ENCODE assay signal across 20 mouse cellular contexts in the genomic region with DNA sequence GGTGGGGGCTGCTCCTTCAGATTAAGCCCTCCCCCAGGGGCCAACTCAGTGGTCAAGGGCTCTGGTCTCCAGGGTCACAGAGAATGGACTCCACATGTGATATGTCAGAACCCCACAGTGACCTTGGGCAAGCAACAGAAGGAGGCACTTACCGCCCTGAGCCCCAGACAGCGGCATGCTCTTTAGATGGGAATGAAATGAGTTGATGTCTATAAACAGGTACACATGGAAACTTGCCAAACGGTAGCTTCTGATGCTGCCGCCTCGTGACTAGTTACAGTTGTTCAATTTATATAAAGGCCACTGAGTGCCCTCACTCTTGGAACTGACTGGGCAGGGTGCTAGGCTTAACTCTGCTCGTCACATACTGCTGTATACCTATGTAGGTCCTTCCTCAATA.
DNase-seq lines count a peak whose midpoint lies in the region; ATAC-seq and TF ChIP-seq lines count a peak whose summit lies in the region.
"Had no signal": no experiment of that assay in that cellular context is flagged by ENCODE, and none has a peak within 500 bp of the region (broad histone marks: within the 10 kb centered on the region; RNA-seq: fewer than 3 reads in every experiment).

No protein-coding gene starts in this region.

- DNase-seq in adrenal gland, adult 2 months, result peak; percentile 34
- no peak for DNase-seq in adrenal gland, postnatal 25 days
- no peak for DNase-seq in heart, postnatal 14 days
- DNase-seq in midbrain, embryonic 14.5 days, result no peak
- no peak for DNase-seq in midbrain, embryonic 11.5 days (ENCODE audit: low spot score, missing footprints)
- DNase-seq in heart, postnatal 0 days (ENCODE audit: low spot score), result peak; percentile 61
- DNase-seq in urinary bladder, postnatal 10 days (ENCODE audit: low spot score), result no peak
- DNase-seq: adrenal gland, adult 8-10 months; cerebellum, adult 9-11 months; kidney, adult 8-10 months; kidney, postnatal 25 days; layer of hippocampus, adult 9-11 months; liver, postnatal 0 days; lung, postnatal 10 days; right cerebral cortex, postnatal 25 days; thymus, adult 2 months had no signal

- 71% methylated on average over 6 of the region's 6 CpGs for WGBS in heart, embryonic 11.5 days (ENCODE audit: insufficient replicate concordance)
- WGBS in midbrain, embryonic 14.5 days, result 86% methylated on average over 6 of the region's 6 CpGs
- WGBS in midbrain, embryonic 11.5 days, result 82% methylated on average over 6 of the region's 6 CpGs
- 40% methylated on average over 6 of the region's 6 CpGs for WGBS in heart, postnatal 0 days

- no peak for TF ChIP-seq EP300 in heart, postnatal 0 days (IDR thresholded peaks at IDR 0.05; ENCODE audit: low read depth)

- no peaks in the 10 kb centered on the region for H3K9me3 ChIP-seq in heart, embryonic 11.5 days (replicated peaks; ENCODE audit: control insufficient read depth, low read length)
- no peaks in the 10 kb centered on the region for H3K9me3 ChIP-seq in midbrain, embryonic 14.5 days (ENCODE audit: control insufficient read depth, low read length)
- no peaks in the 10 kb centered on the region for H3K9me3 ChIP-seq in midbrain, embryonic 11.5 days (ENCODE audit: control insufficient read depth, low read length)
- H3K9me3 ChIP-seq in heart, postnatal 0 days (replicated peaks; ENCODE audit: control insufficient read depth, low read length), result no peaks in the 10 kb centered on the region
- H3K9me3 ChIP-seq: embryonic facial prominence, embryonic 12.5 days; limb, embryonic 10.5 days; neural tube, embryonic 12.5 days had no signal

- no peaks in the 10 kb centered on the region for H3K27me3 ChIP-seq in heart, embryonic 11.5 days (ENCODE audit: control insufficient read depth, insufficient read depth, low read length)
- no peaks in the 10 kb centered on the region for H3K27me3 ChIP-seq in midbrain, embryonic 14.5 days (ENCODE audit: control insufficient read depth, insufficient read depth, low read length)
- no peaks in the 10 kb centered on the region for H3K27me3 ChIP-seq in midbrain, embryonic 11.5 days (ENCODE audit: control insufficient read depth, insufficient read depth, low read length)
- no peaks in the 10 kb centered on the region for H3K27me3 ChIP-seq in heart, postnatal 0 days (ENCODE audit: control insufficient read depth, insufficient read depth, low read length)
- H3K27me3 ChIP-seq: embryonic facial prominence, embryonic 12.5 days; neural tube, embryonic 12.5 days had no signal

- intact Hi-C loops in heart, postnatal 14 days (cut with DNase I), result no loop called here

- H3K4me1 ChIP-seq in heart, embryonic 11.5 days (ENCODE audit: control insufficient read depth, insufficient read depth, low read length), result peaks cover 31% of the 10 kb centered on the region
- H3K4me1 ChIP-seq in midbrain, embryonic 14.5 days (ENCODE audit: control insufficient read depth, insufficient read depth, low read length), result peaks cover 28% of the 10 kb centered on the region
- H3K4me1 ChIP-seq in midbrain, embryonic 11.5 days (ENCODE audit: control insufficient read depth, insufficient read depth, low read length), result peaks cover 22% of the 10 kb centered on the region
- H3K4me1 ChIP-seq in heart, postnatal 0 days (ENCODE audit: control insufficient read depth, insufficient read depth), result peaks cover 23% of the 10 kb centered on the region

- TF ChIP-seq CTCF in heart, postnatal 0 days (IDR thresholded peaks at IDR 0.05; ENCODE audit: low read depth), result no peak

- peak overlapping the region; percentile 72 for H3K27ac ChIP-seq in heart, embryonic 11.5 days (ENCODE audit: low read depth, low read length)
- peak overlapping the region; percentile 38; the same call in 1 of the 2 replicates for H3K27ac ChIP-seq in midbrain, embryonic 14.5 days (replicated peaks; ENCODE audit: low read depth, low read length)
- H3K27ac ChIP-seq in midbrain, embryonic 11.5 days (ENCODE audit: low read depth, low read length), result no peak overlapping the region
- H3K27ac ChIP-seq in heart, postnatal 0 days (ENCODE audit: low read depth), result peak overlapping the region; percentile 84
- H3K27ac ChIP-seq: embryonic facial prominence, embryonic 12.5 days; limb, embryonic 10.5 days; neural tube, embryonic 12.5 days had no signal

- H3K4me3 ChIP-seq in heart, embryonic 11.5 days (ENCODE audit: low read depth, low read length), result no peak overlapping the region
- H3K4me3 ChIP-seq in midbrain, embryonic 14.5 days (replicated peaks; ENCODE audit: low read depth, low read length), result no peak overlapping the region
- no peak overlapping the region for H3K4me3 ChIP-seq in midbrain, embryonic 11.5 days (ENCODE audit: low read depth, low read length)
- H3K4me3 ChIP-seq in heart, postnatal 0 days (ENCODE audit: low read depth, low read length), result no peak overlapping the region
- H3K4me3 ChIP-seq: embryonic facial prominence, embryonic 12.5 days; limb, embryonic 10.5 days; neural tube, embryonic 12.5 days had no signal

- no peaks in the 10 kb centered on the region for H3K36me3 ChIP-seq in heart, embryonic 11.5 days (ENCODE audit: control insufficient read depth, insufficient read depth, low read length)
- H3K36me3 ChIP-seq in midbrain, embryonic 14.5 days (ENCODE audit: control insufficient read depth, insufficient read depth, low read length), result no peaks in the 10 kb centered on the region
- no peaks in the 10 kb centered on the region for H3K36me3 ChIP-seq in midbrain, embryonic 11.5 days (ENCODE audit: control insufficient read depth, insufficient read depth, low read length)
- no peaks in the 10 kb centered on the region for H3K36me3 ChIP-seq in heart, postnatal 0 days (replicated peaks; ENCODE audit: control insufficient read depth, insufficient read depth, low read length)
- H3K36me3 ChIP-seq: embryonic facial prominence, embryonic 12.5 days; neural tube, embryonic 12.5 days had no signal

- no peak overlapping the region for H3K4me2 ChIP-seq in heart, embryonic 11.5 days
- no peak overlapping the region for H3K4me2 ChIP-seq in midbrain, embryonic 14.5 days (ENCODE audit: low read length)
- no peak overlapping the region for H3K4me2 ChIP-seq in midbrain, embryonic 11.5 days
- no peak overlapping the region for H3K4me2 ChIP-seq in heart, postnatal 0 days (ENCODE audit: low read depth, low read length)
- H3K4me2 ChIP-seq: embryonic facial prominence, embryonic 12.5 days; neural tube, embryonic 12.5 days had no signal

- no peak overlapping the region for H3K9ac ChIP-seq in heart, embryonic 11.5 days (ENCODE audit: low read depth, low read length)
- no peak overlapping the region for H3K9ac ChIP-seq in midbrain, embryonic 14.5 days (replicated peaks; ENCODE audit: low read length)
- H3K9ac ChIP-seq in midbrain, embryonic 11.5 days (ENCODE audit: low read length), result no peak overlapping the region
- no peak overlapping the region for H3K9ac ChIP-seq in heart, postnatal 0 days (replicated peaks; ENCODE audit: low read depth, low read length)
- H3K9ac ChIP-seq: embryonic facial prominence, embryonic 12.5 days; liver, postnatal 0 days; neural tube, embryonic 12.5 days had no signal

- peak; percentile 48; the same call in 1 of the 2 replicates for ATAC-seq in heart, embryonic 11.5 days (replicated peaks; ENCODE audit: insufficient number of reproducible peaks, low FRiP score, low TSS enrichment)
- ATAC-seq in midbrain, embryonic 14.5 days (ENCODE audit: low FRiP score, low TSS enrichment), result no peak
- ATAC-seq in midbrain, embryonic 11.5 days (ENCODE audit: low FRiP score), result no peak
- ATAC-seq in heart, postnatal 0 days (ENCODE audit: insufficient read depth, low read depth), result peak; percentile 73
- ATAC-seq: liver, postnatal 0 days had no signal

Comparison
In these comparisons a context has a peak if more than half of its experiments do, and no peak if none do; other contexts are left out.
1. DNase-seq: peak in adrenal gland, adult 2 months (single experiment) and heart, postnatal 0 days (single experiment); none in adrenal gland, postnatal 25 days (single experiment), heart, postnatal 14 days (0 of 2), midbrain, embryonic 14.5 days (single experiment), midbrain, embryonic 11.5 days (single experiment) and urinary bladder, postnatal 10 days (single experiment).
2. ATAC-seq: peak in heart, embryonic 11.5 days (single experiment) and heart, postnatal 0 days (single experiment); none in midbrain, embryonic 14.5 days (single experiment) and midbrain, embryonic 11.5 days (single experiment).